26 mouse cellular contexts compared by ENCODE assay signal in the genomic region with DNA sequence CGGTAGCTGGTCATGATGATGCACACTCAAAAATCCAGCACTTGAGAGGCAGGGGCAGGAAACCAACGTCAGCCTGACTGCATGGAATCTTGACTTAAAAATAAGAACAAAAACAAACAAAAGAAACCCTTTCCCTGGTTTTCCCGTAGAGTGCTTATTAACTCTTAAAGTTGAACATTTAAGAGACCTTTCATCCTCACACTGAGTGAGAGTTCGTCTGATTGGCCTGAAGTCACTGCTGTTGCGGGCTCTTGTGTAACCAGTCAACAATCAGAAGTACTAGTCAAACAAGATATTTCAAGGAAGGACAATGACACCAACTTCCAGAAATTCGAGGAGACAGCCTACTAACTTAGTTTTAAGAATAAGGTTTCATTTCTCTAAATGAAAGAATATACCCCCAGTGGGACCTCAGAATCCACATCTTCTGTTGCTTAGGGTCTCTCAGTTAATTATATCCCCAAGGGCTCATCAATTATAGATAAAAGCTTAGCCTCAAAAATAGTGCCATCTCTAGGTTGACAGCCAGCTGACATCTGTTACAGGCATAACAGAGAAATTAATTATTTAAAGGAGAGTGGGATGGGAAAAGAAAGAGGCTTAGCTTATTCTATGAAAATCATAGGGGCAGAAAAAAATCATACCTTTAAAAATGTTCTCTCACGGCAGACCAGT. TPM values are rescaled to one million over a fixed set of nuclear protein-coding genes. Genes with fewer than 3 reads are reported as not detected.
A peak's percentile ranks its signal among the peaks of the same experiment; 100 is the strongest.
DNase-seq lines count a peak whose midpoint lies in the region; ATAC-seq and TF ChIP-seq lines count a peak whose summit lies in the region.
"Had no signal": no experiment of that assay in that cellular context is flagged by ENCODE, and none has a peak within 500 bp of the region (broad histone marks: within the 10 kb centered on the region; RNA-seq: fewer than 3 reads in every experiment).

No protein-coding gene starts in this region.

- no peak for TF ChIP-seq CTCF in lung, embryonic 14.5 days (IDR thresholded peaks at IDR 0.05; ENCODE audit: low read depth)

- no peaks in the 10 kb centered on the region for H3K9me3 ChIP-seq in kidney, embryonic 16.5 days (ENCODE audit: low read length)
- no peaks in the 10 kb centered on the region for H3K9me3 ChIP-seq in lung, embryonic 14.5 days (ENCODE audit: low read depth, low read length)
- no peaks in the 10 kb centered on the region for H3K9me3 ChIP-seq in embryonic facial prominence, embryonic 14.5 days (ENCODE audit: control insufficient read depth, low read length)
- H3K9me3 ChIP-seq: forebrain, embryonic 12.5 days; heart, embryonic 15.5 days; hindbrain, embryonic 13.5 days; limb, embryonic 13.5 days; liver, embryonic 15.5 days; megakaryocyte, embryonic 14.5 days; midbrain, embryonic 13.5 days; neural tube, embryonic 12.5 days; stomach, embryonic 15.5 days had no signal

- H3K4me3 ChIP-seq in kidney, embryonic 16.5 days (ENCODE audit: low read length): no peak overlapping the region
- no peak overlapping the region for H3K4me3 ChIP-seq in lung, embryonic 14.5 days (ENCODE audit: low read depth, low read length)
- no peak overlapping the region for H3K4me3 ChIP-seq in embryonic facial prominence, embryonic 14.5 days (ENCODE audit: low read depth, low read length)
- H3K4me3 ChIP-seq: forebrain, embryonic 12.5 days; gastrocnemius, adult 2 months; heart, embryonic 15.5 days; hindbrain, embryonic 13.5 days; limb, embryonic 13.5 days; liver, embryonic 15.5 days; megakaryocyte, embryonic 14.5 days; midbrain, embryonic 13.5 days; neural tube, embryonic 12.5 days; stomach, embryonic 15.5 days had no signal

- WGBS in kidney, embryonic 16.5 days: 65% methylated on average over 7 of the region's 7 CpGs
- 50% methylated on average over 7 of the region's 7 CpGs for WGBS in lung, embryonic 14.5 days
- WGBS in embryonic facial prominence, embryonic 14.5 days: 56% methylated on average over 7 of the region's 7 CpGs

- H3K9ac ChIP-seq in kidney, embryonic 16.5 days (replicated peaks; ENCODE audit: low read length): no peak overlapping the region
- no peak overlapping the region for H3K9ac ChIP-seq in lung, embryonic 14.5 days
- H3K9ac ChIP-seq in embryonic facial prominence, embryonic 14.5 days (ENCODE audit: low read depth, low read length): no peak overlapping the region
- H3K9ac ChIP-seq: forebrain, embryonic 12.5 days; heart, embryonic 15.5 days; hindbrain, embryonic 13.5 days; limb, embryonic 13.5 days; liver, embryonic 15.5 days; midbrain, embryonic 13.5 days; neural tube, embryonic 12.5 days; stomach, embryonic 15.5 days had no signal

- H3K36me3 ChIP-seq in kidney, embryonic 16.5 days (ENCODE audit: insufficient read depth, low read length): no peaks in the 10 kb centered on the region
- no peaks in the 10 kb centered on the region for H3K36me3 ChIP-seq in lung, embryonic 14.5 days (ENCODE audit: insufficient read depth)
- H3K36me3 ChIP-seq in embryonic facial prominence, embryonic 14.5 days (ENCODE audit: control insufficient read depth, insufficient read depth, low read length): no peaks in the 10 kb centered on the region
- H3K36me3 ChIP-seq: forebrain, embryonic 12.5 days; heart, embryonic 15.5 days; hindbrain, embryonic 13.5 days; limb, embryonic 13.5 days; liver, embryonic 15.5 days; midbrain, embryonic 13.5 days; neural tube, embryonic 12.5 days; stomach, embryonic 15.5 days had no signal

- peak; percentile 23 for DNase-seq in kidney, adult 18-20 months
- DNase-seq in lung, embryonic 14.5 days: peak; percentile 21
- DNase-seq in lung, postnatal 14 days: no peak
- DNase-seq in embryonic facial prominence, embryonic 14.5 days (ENCODE audit: low spot score): peak; percentile 17
- DNase-seq in kidney, postnatal 36 days: peak; percentile 41 to 69
- no peak for DNase-seq in ovary, postnatal 14 days (ENCODE audit: low spot score)
- DNase-seq in thymus, postnatal 4 days: no peak
- DNase-seq: adrenal gland, postnatal 14 days; cerebellum, adult 9-11 months; gastrocnemius, adult 2 months; heart, postnatal 36 days; right cerebral cortex, adult 18-20 months; right cerebral cortex, postnatal 4 days; thymus, postnatal 25 days had no signal

- H3K4me1 ChIP-seq in kidney, embryonic 16.5 days (ENCODE audit: insufficient read depth, low read length): peaks cover 6% of the 10 kb centered on the region
- peaks cover 3% of the 10 kb centered on the region; the same call in 1 of the 2 replicates for H3K4me1 ChIP-seq in lung, embryonic 14.5 days (ENCODE audit: insufficient read depth)
- H3K4me1 ChIP-seq in embryonic facial prominence, embryonic 14.5 days (ENCODE audit: control insufficient read depth, insufficient read depth, low read length): peaks cover 2% of the 10 kb centered on the region; the same call in 1 of the 2 replicates
- H3K4me1 ChIP-seq: stomach, embryonic 15.5 days had no signal

- no peak overlapping the region for H3K4me2 ChIP-seq in kidney, embryonic 16.5 days (replicated peaks; ENCODE audit: low read depth, low read length)
- H3K4me2 ChIP-seq in lung, embryonic 14.5 days: no peak overlapping the region
- no peak overlapping the region for H3K4me2 ChIP-seq in embryonic facial prominence, embryonic 14.5 days (ENCODE audit: low read depth, low read length)
- H3K4me2 ChIP-seq: forebrain, embryonic 12.5 days; heart, embryonic 15.5 days; hindbrain, embryonic 13.5 days; limb, embryonic 13.5 days; liver, embryonic 15.5 days; midbrain, embryonic 13.5 days; neural tube, embryonic 12.5 days; stomach, embryonic 15.5 days had no signal

- no peak for ATAC-seq in kidney, embryonic 16.5 days (ENCODE audit: low FRiP score, low TSS enrichment)
- ATAC-seq in lung, embryonic 14.5 days (ENCODE audit: insufficient read depth): no peak
- no peak for ATAC-seq in embryonic facial prominence, embryonic 14.5 days (ENCODE audit: low read depth)
- ATAC-seq: CD4-positive, CD25-positive, alpha-beta regulatory T cell, adult 4 months; midbrain, embryonic 13.5 days had no signal

- H3K27ac ChIP-seq in kidney, embryonic 16.5 days (ENCODE audit: low read length): no peak overlapping the region
- H3K27ac ChIP-seq in lung, embryonic 14.5 days (ENCODE audit: low read depth): 0 out of 2 replicates have a peak overlapping the region, but pooled peaks have one; percentile 30
- H3K27ac ChIP-seq in embryonic facial prominence, embryonic 14.5 days (replicated peaks; ENCODE audit: low read depth, low read length): no peak overlapping the region
- H3K27ac ChIP-seq: forebrain, embryonic 12.5 days; gastrocnemius, adult 2 months; heart, embryonic 15.5 days; hindbrain, embryonic 13.5 days; kidney, postnatal 0 days; limb, embryonic 13.5 days; liver, embryonic 15.5 days; midbrain, embryonic 13.5 days; neural tube, embryonic 12.5 days; stomach, embryonic 15.5 days had no signal

- H3K27me3 ChIP-seq in kidney, embryonic 16.5 days (ENCODE audit: insufficient read depth, low read length): no peaks in the 10 kb centered on the region
- no peaks in the 10 kb centered on the region for H3K27me3 ChIP-seq in lung, embryonic 14.5 days (ENCODE audit: insufficient read depth, low read length)
- no peaks in the 10 kb centered on the region for H3K27me3 ChIP-seq in embryonic facial prominence, embryonic 14.5 days (replicated peaks; ENCODE audit: control insufficient read depth, insufficient read depth, low read length)
- H3K27me3 ChIP-seq: forebrain, embryonic 12.5 days; heart, embryonic 15.5 days; hindbrain, embryonic 13.5 days; limb, embryonic 13.5 days; liver, embryonic 15.5 days; megakaryocyte, embryonic 14.5 days; midbrain, embryonic 13.5 days; neural tube, embryonic 12.5 days; stomach, embryonic 15.5 days had no signal

RNA-seq across cellular contexts. Expression of gene Tmem30a, which starts 3.3 kb away (rescaled TPM):
- 81.4 and 86.2 TPM in 2 replicates for polyA plus RNA-seq in kidney, embryonic 16.5 days (2015; fragmentation: Nextera tagmentation; extraction: Ambion mirVana)
- polyA plus RNA-seq in lung, embryonic 14.5 days (2014; fragmentation: Nextera tagmentation; extraction: Ambion mirVana): 92.2 and 94.0 TPM in 2 replicates
- polyA plus RNA-seq in embryonic facial prominence, embryonic 14.5 days (2014; fragmentation: Nextera tagmentation; extraction: Ambion mirVana): 69.4 and 74.4 TPM in 2 replicates

RNA-seq across cellular contexts. Expression of gene Cox7a2, which starts 36.9 kb away (rescaled TPM):
- 692 and 698 TPM in 2 replicates for polyA plus RNA-seq in kidney, embryonic 16.5 days (2015; fragmentation: Nextera tagmentation; extraction: Ambion mirVana)
- 650 and 710 TPM in 2 replicates for polyA plus RNA-seq in lung, embryonic 14.5 days (2014; fragmentation: Nextera tagmentation; extraction: Ambion mirVana)
- polyA plus RNA-seq in embryonic facial prominence, embryonic 14.5 days (2014; fragmentation: Nextera tagmentation; extraction: Ambion mirVana): 644 and 755 TPM in 2 replicates

Comparison
In these comparisons a context has a peak if more than half of its experiments do, and no peak if none do; other contexts are left out.
1. DNase-seq: peak in kidney, adult 18-20 months (single experiment), lung, embryonic 14.5 days (single experiment), embryonic facial prominence, embryonic 14.5 days (single experiment) and kidney, postnatal 36 days (2 of 2); none in lung, postnatal 14 days (single experiment), ovary, postnatal 14 days (single experiment) and thymus, postnatal 4 days (single experiment).